Mouse (Mus musculus) left cerebral cortex, adult 11 months (tissue): ENCODE data around the gene Uhmk1.
"Not testable (repeated sequence)": the region's sequence is repeated elsewhere in the genome, so short reads cannot be mapped to it uniquely, and the experiment has no call there.

Source experiments
- DNase-seq: peaks from one replicate; pipeline ENCODE4 v3.0.0; 2022; ENCODE audit warnings: low spot score

The Uhmk1 gene

DNA sequence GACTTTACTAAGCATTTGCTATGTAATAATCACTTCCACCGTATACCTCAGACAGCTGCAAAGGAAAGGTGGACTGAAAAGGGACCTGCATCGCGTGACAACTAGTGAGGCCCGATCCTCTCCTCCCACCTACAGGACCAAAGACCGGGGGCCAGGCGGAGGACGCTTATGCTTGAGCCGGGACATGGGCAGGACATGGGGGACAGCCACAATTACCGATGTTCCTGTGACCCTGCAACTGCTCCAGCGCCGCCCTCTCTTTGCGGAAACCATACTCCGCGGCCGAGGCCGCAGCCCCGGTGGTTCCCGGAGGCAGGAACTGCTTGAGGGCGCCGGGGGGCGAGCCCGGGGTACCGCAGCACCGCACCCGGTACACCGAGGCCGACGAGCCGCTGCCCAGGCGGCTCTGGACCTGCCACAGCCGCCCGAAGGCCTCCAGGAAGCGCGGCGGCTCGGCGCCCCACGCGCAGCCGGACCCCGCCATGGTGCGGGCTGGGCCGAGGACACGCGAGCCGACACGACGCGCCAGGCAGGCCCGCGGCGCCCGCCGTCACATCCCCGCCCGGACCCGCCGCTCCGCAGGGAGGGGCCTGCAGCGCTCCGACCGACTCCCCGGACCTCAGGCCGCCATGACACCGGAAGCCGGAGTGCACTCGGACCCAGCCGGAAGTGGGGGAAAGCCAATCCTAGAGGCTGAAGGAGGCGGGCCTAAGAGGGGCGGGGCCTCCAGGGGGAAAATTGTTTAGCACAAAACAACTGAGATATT lies at the start of gene Uhmk1:
Gene Uhmk1, minus strand, starts transcription at position 641 of the 766 bp plus-strand sequence.
- peak; percentile 74 for DNase-seq

- peak; percentile 85 for DNase-seq
Measured at GRCm38 (mm10) chr1:170255560-170255910, 40.3 kb upstream of the Uhmk1 start.

- DNase-seq: no peak
Measured at GRCm38 (mm10) chr1:170254893-170255559, 39.8 kb upstream of the Uhmk1 start.

- no peak for DNase-seq
Measured at GRCm38 (mm10) chr1:170245016-170245415, 29.8 kb upstream of the Uhmk1 start.

DNA sequence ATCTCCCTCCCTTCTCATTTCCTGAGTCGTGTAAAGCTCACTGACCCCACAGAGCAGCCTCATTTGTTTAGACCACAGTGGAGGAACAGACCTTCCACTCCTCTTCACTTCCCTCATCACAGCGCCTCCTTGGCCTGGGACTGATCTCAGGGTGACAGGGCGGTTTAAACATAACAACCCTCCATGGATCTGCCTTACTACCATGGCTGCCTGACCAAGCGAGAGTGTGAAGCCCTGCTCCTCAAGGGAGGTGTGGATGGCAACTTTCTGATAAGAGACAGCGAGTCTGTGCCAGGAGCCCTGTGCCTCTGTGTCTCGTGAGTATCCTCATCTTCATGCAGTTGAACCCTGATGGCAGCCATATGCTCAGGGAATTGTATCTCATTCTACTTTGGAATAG lies 17.5 kb upstream of the Uhmk1 start, which contains the start of gene Sh2d1b2:
Gene Sh2d1b2, plus strand, starts transcription at position 62 of the 400 bp plus-strand sequence.
- DNase-seq: not testable (repeated sequence)

GRCm38 (mm10) chr1:170223276-170223675 lies 8.1 kb upstream of the Uhmk1 start:
- DNase-seq: no peak

- DNase-seq: no peak
Measured at GRCm38 (mm10) chr1:170220351-170220750, 5.2 kb upstream of the Uhmk1 start.

GRCm38 (mm10) chr1:170218091-170218884 lies 3.1 kb upstream of the Uhmk1 start:
- DNase-seq: no peak

DNA sequence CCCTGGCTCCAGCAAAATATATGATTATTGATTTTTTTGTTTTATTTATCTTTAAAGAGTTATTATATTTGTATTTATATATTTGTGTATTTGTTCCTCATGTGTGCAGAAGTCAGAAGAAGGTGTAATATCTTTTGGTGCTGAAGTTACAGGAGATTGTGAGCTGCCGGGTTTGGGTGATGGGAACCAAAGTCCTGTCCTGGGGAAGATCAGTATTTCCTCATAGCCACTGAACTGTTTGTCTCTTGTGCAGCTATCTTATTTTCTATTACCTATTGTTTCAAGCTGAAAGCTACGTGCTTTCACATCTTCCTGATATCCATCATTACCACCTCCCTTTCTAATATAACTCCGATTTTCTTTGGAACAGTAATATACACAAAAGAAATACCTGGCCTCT lies 393 bp upstream of the Uhmk1 start:
- no peak for DNase-seq

GRCm38 (mm10) chr1:170214383-170214756 lies 827 bp downstream of the Uhmk1 start:
- no peak for DNase-seq

DNA sequence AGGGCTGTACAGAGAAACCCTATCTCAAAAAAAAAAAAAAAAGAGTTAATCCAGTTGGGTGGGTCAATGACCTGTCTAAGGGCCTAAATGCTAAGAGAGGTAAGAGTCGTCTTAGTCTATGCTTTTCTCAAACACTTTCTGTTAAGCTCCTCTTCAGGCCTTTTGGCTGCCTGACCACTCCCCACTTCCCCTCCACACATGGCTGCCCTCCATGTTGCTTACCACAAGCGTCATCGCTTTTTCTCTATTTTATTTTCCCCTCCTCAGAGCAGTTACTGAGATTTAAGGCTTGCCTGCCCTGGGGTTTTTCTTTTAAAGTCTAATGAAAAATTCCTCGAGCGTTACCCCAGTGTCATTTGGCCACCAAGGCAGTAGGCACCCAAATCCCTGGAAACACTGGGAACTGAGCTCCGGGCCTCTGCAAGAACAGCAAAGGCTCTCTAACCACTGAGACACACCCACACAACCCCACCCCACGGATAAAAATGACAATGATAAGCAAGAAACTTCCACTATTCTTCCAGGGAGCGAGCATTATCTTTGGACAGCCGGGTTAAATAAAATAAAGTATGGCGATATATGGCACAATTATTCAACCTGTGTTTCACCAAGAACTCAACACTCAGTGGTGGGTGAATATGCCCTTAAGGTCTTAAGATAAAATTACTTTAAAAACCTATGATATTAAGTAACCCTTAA lies 1.9 kb downstream of the Uhmk1 start:
- no peak for DNase-seq

DNA sequence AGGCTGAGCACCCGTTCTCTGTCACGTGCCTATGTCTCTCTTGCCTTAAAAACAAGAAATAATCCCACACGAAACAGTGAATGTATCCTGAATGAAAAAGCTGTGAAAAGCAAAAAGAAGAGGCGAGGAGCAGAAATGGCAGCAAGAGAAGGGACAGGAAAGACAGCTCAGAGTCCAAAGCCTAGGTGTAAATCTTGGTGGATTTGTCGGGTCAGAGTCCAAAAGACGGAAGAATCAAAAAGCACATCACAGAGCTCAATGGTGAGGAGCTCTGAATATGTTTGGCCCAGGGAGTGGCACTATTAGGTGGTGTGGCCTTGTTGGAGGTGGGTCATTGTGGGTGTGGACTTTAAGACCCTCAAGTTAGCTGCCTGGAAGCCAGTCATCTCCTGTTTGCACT lies 8.8 kb downstream of the Uhmk1 start:
- DNase-seq: no peak

DNA sequence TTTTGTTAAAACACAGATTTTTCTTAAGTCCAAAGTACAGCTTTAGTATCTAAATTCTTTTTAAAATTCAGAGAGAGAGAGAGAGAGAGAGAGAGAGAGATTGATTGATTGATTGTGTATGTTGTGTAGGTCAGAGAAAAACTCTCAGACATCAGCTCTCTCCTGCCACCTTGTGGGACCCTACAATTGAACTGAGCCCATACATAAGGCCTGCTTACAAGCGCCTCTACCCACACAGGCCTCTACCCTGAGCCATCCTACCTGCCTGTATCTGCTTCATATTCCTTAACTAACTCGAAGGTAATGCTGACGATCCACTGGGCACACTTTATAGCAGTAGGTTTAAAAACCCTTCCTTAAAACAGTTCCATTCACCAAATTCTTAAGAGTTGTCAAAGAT lies 14.8 kb downstream of the Uhmk1 start:
- no peak for DNase-seq

- DNase-seq: no peak
Measured at GRCm38 (mm10) chr1:170196211-170196610, 19.0 kb downstream of the Uhmk1 start.

GRCm38 (mm10) chr1:170191925-170192324 lies 23.3 kb downstream of the Uhmk1 start:
- no peak for DNase-seq

DNA sequence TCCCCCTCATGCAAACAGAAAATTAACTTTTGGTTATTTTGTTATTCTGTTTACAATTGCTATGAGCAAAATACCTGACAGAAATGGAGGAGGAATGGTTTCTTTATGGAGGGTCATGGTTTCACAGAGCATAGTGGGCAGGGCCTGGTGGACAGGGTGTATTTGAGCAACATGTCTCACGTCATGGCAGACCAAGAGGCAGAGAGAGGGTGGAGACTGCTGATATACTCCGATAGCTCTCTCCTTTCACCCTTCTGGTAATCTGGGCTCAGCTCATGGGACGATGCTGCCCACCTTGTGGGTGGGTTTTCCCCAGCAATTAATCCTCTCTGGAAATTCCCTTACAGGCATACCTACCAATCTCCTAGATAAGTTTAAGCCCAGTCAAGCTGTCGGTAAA lies 25.0 kb downstream of the Uhmk1 start:
- no peak for DNase-seq

- DNase-seq: no peak
Measured at GRCm38 (mm10) chr1:170188601-170189000, 26.6 kb downstream of the Uhmk1 start.

GRCm38 (mm10) chr1:170186531-170186930 lies 28.7 kb downstream of the Uhmk1 start:
- DNase-seq: no peak

DNA sequence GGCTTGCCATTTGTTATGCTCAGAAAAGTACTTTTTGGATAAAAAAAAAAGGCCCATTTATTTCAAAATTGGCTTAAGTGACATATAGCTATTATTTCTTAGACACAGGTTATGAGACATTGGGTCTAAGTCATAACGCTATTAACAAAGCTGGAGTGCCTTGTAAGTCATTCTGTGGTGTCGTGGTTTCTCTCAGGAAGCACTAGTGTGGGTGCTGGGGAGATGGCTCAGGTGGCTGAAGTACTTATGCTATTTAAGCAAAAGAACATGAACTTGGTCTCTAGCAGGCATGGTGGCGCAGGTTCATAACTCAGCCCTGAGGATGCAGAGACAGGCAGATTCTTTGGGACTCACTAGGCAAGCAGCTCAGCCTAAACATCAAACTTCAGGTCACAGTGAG lies 30.1 kb downstream of the Uhmk1 start:
- no peak for DNase-seq

GRCm38 (mm10) chr1:170182706-170183105 lies 32.5 kb downstream of the Uhmk1 start:
- DNase-seq: no peak

DNA sequence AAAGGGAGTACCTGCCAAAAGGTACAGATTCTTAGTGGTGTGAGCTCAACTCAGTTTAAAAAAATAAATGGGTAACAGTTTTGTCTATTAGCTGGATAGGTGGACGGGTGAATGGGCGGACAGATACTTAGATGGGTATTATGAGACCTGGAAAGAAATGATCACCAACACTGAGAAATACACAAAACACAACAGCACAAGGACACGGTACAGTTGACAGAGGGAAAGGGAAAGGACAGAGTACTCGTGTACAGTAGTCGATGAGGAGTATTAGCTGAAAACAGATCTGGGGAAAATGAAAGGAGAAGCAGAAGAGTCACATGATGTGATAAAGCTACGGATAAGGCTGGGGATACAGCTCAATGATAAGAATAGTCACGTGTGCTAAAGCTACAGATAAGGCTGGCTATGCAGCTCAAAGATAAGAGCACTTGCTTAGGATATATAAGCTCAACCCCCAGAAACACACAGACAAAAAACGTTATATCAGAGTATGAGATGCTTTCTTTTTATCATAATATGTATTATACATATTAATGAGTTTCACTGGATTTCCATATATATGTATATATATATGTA lies 38.4 kb downstream of the Uhmk1 start:
- DNase-seq: no peak

- DNase-seq: no peak
Measured at GRCm38 (mm10) chr1:170175848-170176247, 39.3 kb downstream of the Uhmk1 start.
